Mouse (Mus musculus): ENCODE data around the gene Sys1. TPM values are rescaled to one million over a fixed set of nuclear protein-coding genes. Genes with fewer than 3 reads are reported as not detected.

The Sys1 gene
- polyA plus RNA-seq, 2 experiments, result 48.4 to 73.1 TPM

DNA sequence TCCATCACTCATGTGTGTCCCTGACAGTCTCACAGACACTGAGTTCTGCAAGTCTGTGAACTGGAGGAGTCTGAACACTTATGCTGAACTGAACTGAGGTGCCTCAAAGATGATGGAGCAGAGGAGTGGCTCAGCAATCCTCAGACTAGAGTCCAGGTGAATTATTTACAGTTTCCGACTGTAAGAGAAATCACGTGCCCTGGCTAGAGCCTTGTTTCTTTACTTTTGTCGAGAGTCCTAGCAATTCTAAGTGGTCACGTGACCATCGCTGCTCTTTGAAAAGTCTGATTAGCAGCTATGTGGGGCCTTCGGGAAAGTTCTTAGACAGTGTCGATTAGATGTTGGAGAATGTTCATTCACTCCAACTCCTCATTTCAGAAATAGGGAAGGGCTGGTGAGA lies 1.2 kb downstream of the Sys1 start:
- Histone ChIP-seq H3K9me3 (ENCODE audit: control insufficient read depth, low read length) (no peaks in the 10 kb centered on the region), H3K36me3 (ENCODE audit: control insufficient read depth, insufficient read depth, low read length) (peaks cover under 1% of the 10 kb centered on the region), H3K4me3 (replicated peaks; ENCODE audit: low read length) (no peak overlapping the region), H3K4me1 (ENCODE audit: control insufficient read depth, insufficient read depth, low read length) (peaks cover 24% of the 10 kb centered on the region), H3K4me2 (replicated peaks; ENCODE audit: low read depth, low read length, severe bottlenecking) (no peak overlapping the region), H3K9ac (ENCODE audit: low read depth, low read length, severe bottlenecking) (no peak overlapping the region), H3K27me3 (ENCODE audit: control insufficient read depth, insufficient read depth, low read length) (no peaks in the 10 kb centered on the region), H3K27ac (replicated peaks; ENCODE audit: low read depth, low read length) (no peak overlapping the region)
- DNase-seq (ENCODE audit: low spot score), result no peak
- 76% methylated on average over 7 of the region's 7 CpGs for WGBS
- ATAC-seq (ENCODE audit: low FRiP score, low read depth), result no peak
- TF ChIP-seq POLR2A (IDR thresholded peaks at IDR 0.05; ENCODE audit: borderline replicate concordance, extremely low read depth, insufficient read depth, insufficient read length), result no peak

DNA sequence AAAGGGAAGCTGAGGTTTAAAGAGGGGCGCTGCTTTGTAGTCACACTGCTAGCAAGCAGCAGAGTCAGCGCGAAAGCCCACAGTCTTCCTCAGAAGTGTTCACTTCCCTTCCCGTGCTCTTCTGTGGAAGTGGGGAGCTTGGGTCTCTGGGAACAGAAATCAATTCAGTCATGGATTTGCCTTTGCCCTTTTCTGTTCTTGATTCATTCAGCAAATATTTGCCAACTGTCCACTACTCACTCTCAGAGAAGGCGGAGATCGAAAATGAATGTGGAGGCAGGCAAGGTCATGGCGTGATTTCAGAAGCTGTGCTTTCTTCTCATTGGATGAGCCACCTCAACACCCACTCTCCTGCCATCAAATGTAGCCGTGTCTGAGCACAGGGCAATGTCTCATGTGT lies 1.8 kb downstream of the Sys1 start:
- peaks cover 7% of the 10 kb centered on the region for H3K36me3 ChIP-seq (ENCODE audit: control insufficient read depth, insufficient read depth, low read length)
- ATAC-seq (ENCODE audit: low FRiP score, low read depth) (no peak), DNase-seq (ENCODE audit: low spot score) (no peak)
- no peak overlapping the region for H3K4me3 ChIP-seq (replicated peaks; ENCODE audit: low read length)
- H3K27ac ChIP-seq (replicated peaks; ENCODE audit: low read depth, low read length), result no peak overlapping the region
- no peaks in the 10 kb centered on the region for H3K27me3 ChIP-seq (ENCODE audit: control insufficient read depth, insufficient read depth, low read length)
- TF ChIP-seq POLR2A (IDR thresholded peaks at IDR 0.05; ENCODE audit: borderline replicate concordance, extremely low read depth, insufficient read depth, insufficient read length), result no peak
- WGBS, result 88% methylated on average over 8 of the region's 8 CpGs
- H3K9me3 ChIP-seq (ENCODE audit: control insufficient read depth, low read length), result no peaks in the 10 kb centered on the region
- no peak overlapping the region for H3K4me2 ChIP-seq (replicated peaks; ENCODE audit: low read depth, low read length, severe bottlenecking)
- H3K4me1 ChIP-seq (ENCODE audit: control insufficient read depth, insufficient read depth, low read length), result peaks cover 22% of the 10 kb centered on the region
- H3K9ac ChIP-seq (ENCODE audit: low read depth, low read length, severe bottlenecking), result no peak overlapping the region

- H3K9me3 ChIP-seq (ENCODE audit: control insufficient read depth, low read length), result no peaks in the 10 kb centered on the region
- peak; percentile 64; the same call in 1 of the 2 replicates for TF ChIP-seq POLR2A (IDR thresholded peaks at IDR 0.05; ENCODE audit: borderline replicate concordance, extremely low read depth, insufficient read depth, insufficient read length)
- H3K4me3 ChIP-seq (replicated peaks; ENCODE audit: low read length), result peak within 1 kb of the TSS; percentile 83
- H3K36me3 ChIP-seq (ENCODE audit: control insufficient read depth, insufficient read depth, low read length), result peaks cover 24% of the 10 kb centered on the region
- under 1% methylated on average over 59 of the region's 79 CpGs for WGBS
- peak within 1 kb of the TSS; percentile 65 for H3K4me2 ChIP-seq (replicated peaks; ENCODE audit: low read depth, low read length, severe bottlenecking)
- ATAC-seq (ENCODE audit: low FRiP score, low read depth), result peak; percentile 97
- peak within 1 kb of the TSS; percentile 65 for H3K27ac ChIP-seq (replicated peaks; ENCODE audit: low read depth, low read length)
- peak; percentile 98 for DNase-seq (ENCODE audit: low spot score)
- H3K4me1 ChIP-seq (ENCODE audit: control insufficient read depth, insufficient read depth, low read length), result peaks cover 12% of the 10 kb centered on the region
- peak within 1 kb of the TSS; percentile 78 for H3K9ac ChIP-seq (ENCODE audit: low read depth, low read length, severe bottlenecking)
- no peaks in the 10 kb centered on the region for H3K27me3 ChIP-seq (ENCODE audit: control insufficient read depth, insufficient read depth, low read length)
These were observed 4.2 kb downstream of the Sys1 start, which contains the start of gene Gm20458 for GRCm38 (mm10) chr2:164460745-164461551. Gm20458 (plus strand) TSS chr2:164460967.

- no peak overlapping the region for H3K4me3 ChIP-seq (replicated peaks; ENCODE audit: low read length)
- H3K9ac ChIP-seq (ENCODE audit: low read depth, low read length, severe bottlenecking), result no peak overlapping the region
- no peaks in the 10 kb centered on the region for H3K9me3 ChIP-seq (ENCODE audit: control insufficient read depth, low read length)
- H3K27me3 ChIP-seq (ENCODE audit: control insufficient read depth, insufficient read depth, low read length), result no peaks in the 10 kb centered on the region
- TF ChIP-seq POLR2A (IDR thresholded peaks at IDR 0.05; ENCODE audit: borderline replicate concordance, extremely low read depth, insufficient read depth, insufficient read length), result no peak
- H3K36me3 ChIP-seq (ENCODE audit: control insufficient read depth, insufficient read depth, low read length), result peaks cover 29% of the 10 kb centered on the region
- no peak overlapping the region for H3K27ac ChIP-seq (replicated peaks; ENCODE audit: low read depth, low read length)
- ATAC-seq (ENCODE audit: low FRiP score, low read depth) (no peak), DNase-seq (ENCODE audit: low spot score) (no peak)
- no peak overlapping the region for H3K4me2 ChIP-seq (replicated peaks; ENCODE audit: low read depth, low read length, severe bottlenecking)
- H3K4me1 ChIP-seq (ENCODE audit: control insufficient read depth, insufficient read depth, low read length), result peaks cover 7% of the 10 kb centered on the region
These were observed 8.4 kb downstream of the Sys1 start for GRCm38 (mm10) chr2:164465161-164465560.

DNA sequence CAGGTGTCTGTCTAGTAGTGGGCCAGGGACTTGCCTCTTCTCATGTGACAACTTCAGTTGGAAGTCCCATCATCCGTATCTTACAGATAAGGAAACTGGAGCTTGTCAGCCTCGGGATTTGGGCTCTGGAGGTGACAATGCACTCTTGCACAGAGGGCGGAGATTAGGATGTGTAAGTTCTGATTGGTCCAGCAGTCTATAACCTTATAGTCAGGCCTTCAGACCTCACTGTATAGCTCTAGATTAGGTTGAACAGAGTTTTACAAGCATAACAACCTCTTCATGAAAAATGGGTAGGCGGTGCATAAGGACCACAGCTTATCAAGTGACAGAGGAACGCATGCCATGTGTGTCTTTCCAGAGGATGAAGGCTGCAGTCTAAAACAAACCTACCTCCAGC lies 10.0 kb downstream of the Sys1 start:
- TF ChIP-seq POLR2A (IDR thresholded peaks at IDR 0.05; ENCODE audit: borderline replicate concordance, extremely low read depth, insufficient read depth, insufficient read length), result no peak
- H3K4me1 ChIP-seq (ENCODE audit: control insufficient read depth, insufficient read depth, low read length), result peaks cover 4% of the 10 kb centered on the region
- H3K4me3 ChIP-seq (replicated peaks; ENCODE audit: low read length), result no peak overlapping the region
- H3K36me3 ChIP-seq (ENCODE audit: control insufficient read depth, insufficient read depth, low read length), result peaks cover 29% of the 10 kb centered on the region
- DNase-seq (ENCODE audit: low spot score) (no peak), ATAC-seq (ENCODE audit: low FRiP score, low read depth) (no peak)
- no peaks in the 10 kb centered on the region for H3K9me3 ChIP-seq (ENCODE audit: control insufficient read depth, low read length)
- H3K27me3 ChIP-seq (ENCODE audit: control insufficient read depth, insufficient read depth, low read length), result no peaks in the 10 kb centered on the region
- H3K9ac ChIP-seq (ENCODE audit: low read depth, low read length, severe bottlenecking), result no peak overlapping the region
- no peak overlapping the region for H3K27ac ChIP-seq (replicated peaks; ENCODE audit: low read depth, low read length)
- H3K4me2 ChIP-seq (replicated peaks; ENCODE audit: low read depth, low read length, severe bottlenecking), result no peak overlapping the region
- 79% methylated on average over 5 of the region's 5 CpGs for WGBS

Measured in limb, embryonic 14.5 days (tissue).